Mouse (Mus musculus) right cerebral cortex, postnatal 10 days (tissue): ENCODE measurements around the gene Pde7b.

ENCODE experiments used
- DNase-seq, 2 experiments: peaks; one replicate each; pipeline ENCODE4 v3.0.0; 2021; ENCODE audit warnings: low spot score in 2 of 2

The Pde7b gene

GRCm38 (mm10) chr10:20421299-20421883 is 303.5 kb downstream of the Pde7b start:
- DNase-seq: no peak

- DNase-seq: no peak
Observed at GRCm38 (mm10) chr10:20420296-20420695, 304.6 kb downstream of the Pde7b start.

DNA sequence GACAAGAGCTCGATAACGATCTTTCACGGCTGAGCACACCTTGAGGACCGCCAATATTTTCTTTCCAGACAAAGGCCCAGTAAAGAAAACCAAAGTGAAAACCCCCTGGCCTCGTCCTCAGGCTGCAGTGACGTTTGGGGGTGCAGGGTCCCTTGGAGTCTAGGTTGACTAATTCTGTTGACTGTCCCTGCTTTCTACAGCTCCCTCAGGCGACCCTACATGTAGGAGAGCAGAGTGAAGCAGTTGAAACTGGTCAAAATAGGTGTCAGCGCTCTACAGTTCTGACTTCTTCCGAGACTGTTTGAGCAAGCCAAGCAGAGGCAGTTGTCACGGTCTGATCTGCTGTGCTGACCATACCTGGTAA is 306.0 kb downstream of the Pde7b start:
- no peak for DNase-seq

DNA sequence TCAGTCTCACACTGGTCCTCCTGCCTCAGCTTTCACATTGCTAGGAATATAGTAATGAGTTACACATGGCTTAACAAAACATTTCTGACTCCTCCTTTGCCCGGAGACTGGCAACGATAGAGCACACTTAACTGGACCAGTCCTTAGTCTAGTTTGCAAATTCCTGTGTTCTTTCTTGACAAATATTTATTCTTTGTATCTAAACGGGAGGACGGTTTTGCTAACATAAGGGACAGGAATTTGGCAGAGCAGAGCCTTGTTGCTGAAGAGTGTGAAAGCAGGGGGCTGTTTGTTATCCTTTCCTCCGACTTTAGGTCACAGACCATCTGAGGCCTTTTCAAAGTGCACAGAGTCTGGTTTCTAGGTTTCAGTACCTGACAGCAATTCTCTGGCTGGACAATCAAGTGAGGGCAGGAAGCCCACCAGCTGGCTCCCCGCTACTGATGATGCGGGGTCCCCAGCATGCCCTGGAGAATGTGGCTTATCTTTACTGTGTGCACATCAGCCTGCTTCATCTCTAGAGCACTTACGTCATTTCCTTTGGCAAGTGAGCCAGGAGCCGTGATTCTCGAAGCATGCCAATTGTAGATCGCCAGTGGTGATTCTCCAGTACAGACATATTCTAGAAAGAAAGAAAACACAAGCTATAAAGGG is 306.5 kb downstream of the Pde7b start:
- no peak for DNase-seq

- no peak for DNase-seq
Observed at GRCm38 (mm10) chr10:20409181-20409580, 315.7 kb downstream of the Pde7b start.

- DNase-seq: no peak
Observed at GRCm38 (mm10) chr10:20408336-20408735, 316.5 kb downstream of the Pde7b start.

GRCm38 (mm10) chr10:20405471-20405870 is 319.4 kb downstream of the Pde7b start:
- DNase-seq: peak; percentile 54 to 63

DNA sequence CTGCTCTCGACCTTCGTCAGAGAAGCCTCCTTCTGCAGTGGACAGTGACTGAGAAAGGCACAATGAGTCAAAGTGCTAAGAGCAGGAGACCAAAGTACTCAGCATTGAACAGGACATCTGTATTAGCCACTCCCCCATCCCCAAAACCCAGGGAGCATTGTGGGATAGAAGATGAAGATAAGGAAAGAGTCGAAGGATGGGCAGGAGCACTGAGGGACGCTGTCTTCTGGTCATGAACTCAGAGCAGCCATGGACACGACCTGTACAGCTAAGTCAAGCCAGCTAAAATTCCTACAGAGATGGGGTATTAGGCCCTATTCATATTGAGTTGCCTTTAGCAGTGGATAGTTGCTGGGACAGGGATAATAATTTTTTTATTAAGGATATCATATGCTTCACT is 321.9 kb downstream of the Pde7b start:
- DNase-seq: no peak

GRCm38 (mm10) chr10:20400406-20400805 is 324.5 kb downstream of the Pde7b start:
- DNase-seq: peak in 1 of 2 experiments; percentile 27

GRCm38 (mm10) chr10:20398641-20399390 is 326.1 kb downstream of the Pde7b start:
- no peak for DNase-seq

DNA sequence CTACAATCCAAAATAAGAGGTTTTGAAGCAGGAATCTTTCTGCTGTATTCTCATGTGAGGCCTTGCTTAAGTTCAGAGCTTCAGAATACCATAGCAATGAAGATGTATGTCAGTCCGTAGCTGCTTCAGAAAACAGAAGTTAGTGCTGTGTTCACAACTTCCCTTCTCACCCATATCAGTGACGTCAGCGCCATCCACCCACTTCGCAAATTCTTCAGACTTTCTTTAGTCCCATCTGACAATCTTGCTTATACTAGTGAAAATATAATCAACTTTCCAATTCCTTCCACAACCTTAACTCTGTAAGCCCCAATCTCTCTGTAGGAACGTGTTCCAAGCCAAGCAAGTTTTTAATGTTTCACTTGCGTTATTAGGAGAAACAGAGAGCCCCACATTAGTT is 326.7 kb downstream of the Pde7b start:
- DNase-seq: peak in 1 of 2 experiments; percentile 31

GRCm38 (mm10) chr10:20395778-20396177 is 329.1 kb downstream of the Pde7b start:
- DNase-seq: no peak

- no peak for DNase-seq
Observed at GRCm38 (mm10) chr10:20394815-20395214, 330.1 kb downstream of the Pde7b start.

GRCm38 (mm10) chr10:20390568-20390967 is 334.3 kb downstream of the Pde7b start:
- DNase-seq: no peak

- peak in 1 of 2 experiments; percentile 43 for DNase-seq
Observed at GRCm38 (mm10) chr10:20382807-20383419, 342.0 kb downstream of the Pde7b start.

DNA sequence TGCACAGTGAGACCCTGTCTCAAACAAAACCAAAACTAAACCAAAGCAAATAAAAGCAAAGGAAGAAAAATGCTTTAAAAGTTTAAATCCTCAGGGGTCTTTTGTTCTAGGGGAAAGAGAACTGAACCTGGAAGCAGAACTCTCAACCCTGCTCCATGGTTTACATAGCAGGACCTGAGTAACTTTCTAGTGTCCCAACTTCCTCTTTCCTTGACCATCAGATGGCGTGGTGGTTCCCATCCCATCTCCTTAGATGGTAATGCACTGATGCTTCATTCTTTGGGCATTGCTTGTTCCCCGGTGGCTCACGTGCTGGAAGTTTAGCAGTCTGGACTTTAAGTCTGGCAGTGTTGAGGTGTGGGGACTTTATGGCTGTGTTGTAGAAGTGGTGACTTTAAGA is 343.5 kb downstream of the Pde7b start:
- no peak for DNase-seq

DNA sequence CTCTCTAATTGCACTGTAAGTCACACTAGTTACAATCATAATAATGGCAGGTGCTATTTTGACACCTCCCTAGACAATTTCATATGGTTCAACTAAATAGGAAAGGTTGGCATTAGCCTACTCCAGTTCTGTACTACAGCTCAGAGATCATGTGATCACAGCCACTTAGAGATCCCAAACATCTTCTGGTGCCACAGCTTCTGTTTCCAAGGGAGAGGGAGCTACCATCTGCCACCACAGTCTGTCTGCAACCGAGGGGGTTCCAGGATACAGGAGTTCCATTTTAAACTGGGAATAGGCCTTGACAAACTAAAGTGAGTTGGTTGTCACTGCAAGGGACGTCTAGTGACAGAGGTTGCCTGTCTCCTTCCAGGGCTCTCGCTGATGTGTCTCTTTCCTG is 344.1 kb downstream of the Pde7b start:
- DNase-seq: peak; percentile 72 to 88

GRCm38 (mm10) chr10:20379071-20379735 is 345.7 kb downstream of the Pde7b start:
- peak; percentile 35 to 46 for DNase-seq

DNA sequence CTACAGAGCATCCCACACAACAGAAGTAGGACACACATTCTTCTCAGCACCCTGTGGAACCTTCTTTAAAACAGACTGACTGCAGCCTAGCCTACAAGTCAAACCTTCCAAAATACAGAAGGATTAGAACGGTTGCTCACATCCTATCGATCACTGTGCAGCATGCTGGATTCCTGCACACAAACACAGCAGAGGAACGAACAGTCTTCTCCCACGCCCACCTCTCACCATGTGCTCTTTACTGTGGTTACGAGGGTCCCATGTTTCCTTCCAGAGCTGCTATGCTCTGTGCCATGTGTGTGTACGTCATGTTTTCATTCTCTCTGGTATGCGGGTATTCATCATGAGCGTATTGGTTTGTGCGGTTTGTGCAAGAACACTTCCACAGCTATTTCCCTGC is 347.3 kb downstream of the Pde7b start:
- DNase-seq: no peak

- no peak for DNase-seq
Observed at GRCm38 (mm10) chr10:20372046-20372445, 352.8 kb downstream of the Pde7b start.

DNA sequence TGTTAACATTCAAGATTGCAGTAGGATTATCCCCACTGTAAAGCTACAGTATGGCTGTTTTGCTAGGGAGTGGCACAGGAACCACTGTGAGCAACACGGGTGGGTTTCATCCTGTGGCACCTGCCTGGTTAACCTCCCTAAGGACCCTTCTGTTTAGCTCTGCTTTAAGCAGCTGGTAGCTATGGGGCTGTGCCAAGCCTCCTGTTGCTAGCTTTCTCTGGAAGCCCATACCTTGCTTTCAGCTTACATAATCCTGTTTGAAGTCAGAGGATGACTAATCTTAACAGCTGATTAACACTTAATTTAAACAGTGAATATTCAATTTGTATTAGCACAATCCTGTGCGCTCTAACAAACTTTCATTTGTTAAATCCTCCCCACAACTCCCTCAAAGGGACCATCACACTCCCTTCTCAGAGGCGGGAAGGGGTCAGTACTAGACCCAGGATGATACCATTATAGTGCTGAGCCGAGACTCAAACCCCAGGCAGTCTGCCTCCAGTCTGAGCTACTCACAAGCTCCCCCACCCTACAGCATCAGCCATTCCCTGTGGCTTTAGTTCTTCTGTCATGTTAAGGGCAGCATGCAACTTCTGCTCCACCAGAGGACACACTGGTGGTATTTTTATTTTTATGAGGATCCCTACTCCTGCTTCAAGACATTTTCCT is 362.3 kb downstream of the Pde7b start:
- no peak for DNase-seq
